Mouse (Mus musculus) cerebellum, adult 8-10 months (tissue): Measurements from ENCODE around the gene Anapc4.

Experiments used
- DNase-seq: peaks from one replicate; pipeline ENCODE4 v3.0.0; 2022

The Anapc4 gene

GRCm38 (mm10) chr5:52868918-52869703 lies 35.3 kb downstream of the Anapc4 start:
- DNase-seq = no peak

GRCm38 (mm10) chr5:52871461-52871860 lies 37.6 kb downstream of the Anapc4 start:
- no peak for DNase-seq

- no peak for DNase-seq
These were observed 38.2 kb downstream of the Anapc4 start for GRCm38 (mm10) chr5:52871986-52872385.

- DNase-seq = peak; percentile 60
These were observed 45.0 kb downstream of the Anapc4 start for GRCm38 (mm10) chr5:52878847-52879246.

- DNase-seq = no peak
These were observed 46.1 kb downstream of the Anapc4 start for GRCm38 (mm10) chr5:52879926-52880325.

GRCm38 (mm10) chr5:52882446-52882845 lies 48.6 kb downstream of the Anapc4 start:
- no peak for DNase-seq

GRCm38 (mm10) chr5:52887085-52887484 lies 53.3 kb downstream of the Anapc4 start:
- DNase-seq = peak; percentile 44

- DNase-seq = no peak
These were observed 56.1 kb downstream of the Anapc4 start for GRCm38 (mm10) chr5:52889919-52890318.

GRCm38 (mm10) chr5:52891949-52892835 lies 58.4 kb downstream of the Anapc4 start:
- DNase-seq = no peak

GRCm38 (mm10) chr5:52893938-52894337 lies 60.1 kb downstream of the Anapc4 start:
- no peak for DNase-seq

GRCm38 (mm10) chr5:52904246-52904645 lies 70.4 kb downstream of the Anapc4 start:
- DNase-seq = no peak

GRCm38 (mm10) chr5:52904671-52905070 lies 70.9 kb downstream of the Anapc4 start:
- no peak for DNase-seq

GRCm38 (mm10) chr5:52908246-52908645 lies 74.4 kb downstream of the Anapc4 start:
- no peak for DNase-seq

GRCm38 (mm10) chr5:52910159-52910591 lies 76.4 kb downstream of the Anapc4 start:
- no peak for DNase-seq

- DNase-seq = no peak
These were observed 77.6 kb downstream of the Anapc4 start for GRCm38 (mm10) chr5:52911286-52911870.

- no peak for DNase-seq
These were observed 79.9 kb downstream of the Anapc4 start for GRCm38 (mm10) chr5:52913711-52914110.

GRCm38 (mm10) chr5:52916186-52916585 lies 82.4 kb downstream of the Anapc4 start:
- no peak for DNase-seq
